Mouse (Mus musculus) erythroblast, embryonic 14.5 days (primary cell): ENCODE measurements around the gene Bcar3. TPM values are rescaled to one million over a fixed set of nuclear protein-coding genes. Genes with fewer than 3 reads are reported as not detected.

Experiments
- H3K27me3 ChIP-seq: 2 replicates; pipeline ENCODE4 v1.6.1; 2012; ENCODE audit warnings: inconsistent platforms; ENCODE audit not compliant: control insufficient read depth
- H3K36me3 ChIP-seq: 2 replicates; pipeline ENCODE4 v1.6.1; 2012; ENCODE audit warnings: mild to moderate bottlenecking, inconsistent platforms; ENCODE audit not compliant: control insufficient read depth
- H3K4me1 ChIP-seq: 2 replicates; pipeline ENCODE4 v1.6.1; 2012; ENCODE audit warnings: inconsistent platforms; ENCODE audit not compliant: control insufficient read depth
- H3K4me3 ChIP-seq: replicated peaks from 2 replicates; pipeline ENCODE3; 2012; ENCODE audit warnings: moderate library complexity, mild to moderate bottlenecking, inconsistent platforms
- H3K9me3 ChIP-seq: 2 replicates; pipeline ENCODE4 v1.6.1; 2012; ENCODE audit warnings: low read length, inconsistent platforms, mixed read lengths; ENCODE audit not compliant: control insufficient read depth
- GATA1 ChIP-seq: IDR thresholded peaks from 2 replicates; pipeline ENCODE4 v1.6.1; 2012; ENCODE audit warnings: low read length, inconsistent platforms, mixed read lengths
- TAL1 ChIP-seq: IDR thresholded peaks from 3 replicates; pipeline ENCODE4 v1.6.1; 2012; ENCODE audit warnings: low read length, inconsistent platforms, mixed read lengths
- polyA plus RNA-seq: library from polyadenylated mRNA; stranded (reverse); fragments of >175 nt; gene quantifications from 2 replicates; pipeline ENCODE4 v1.2.3, GENCODE M21; 2012

The Bcar3 gene
- polyA plus RNA-seq, 1 experiment: not detected

GRCm38 (mm10) chr3:122333493-122333892 is 39.6 kb downstream of the Bcar3 start:
- no peaks in the 10 kb centered on the region for H3K27me3 ChIP-seq
- no peaks in the 10 kb centered on the region for H3K4me1 ChIP-seq
- H3K36me3 ChIP-seq: no peaks in the 10 kb centered on the region
- no peak overlapping the region for H3K4me3 ChIP-seq
- no peak for TF ChIP-seq TAL1
- no peak for TF ChIP-seq GATA1
- H3K9me3 ChIP-seq: no peaks in the 10 kb centered on the region

- H3K9me3 ChIP-seq: no peaks in the 10 kb centered on the region
- H3K27me3 ChIP-seq: no peaks in the 10 kb centered on the region
- H3K4me1 ChIP-seq: no peaks in the 10 kb centered on the region
- H3K36me3 ChIP-seq: no peaks in the 10 kb centered on the region
- TF ChIP-seq TAL1 (no peak), GATA1 (no peak)
- no peak overlapping the region for H3K4me3 ChIP-seq
Measured at GRCm38 (mm10) chr3:122333902-122334301, 40.0 kb downstream of the Bcar3 start.

- H3K4me3 ChIP-seq: no peak overlapping the region
- H3K36me3 ChIP-seq: no peaks in the 10 kb centered on the region
- no peaks in the 10 kb centered on the region for H3K9me3 ChIP-seq
- no peaks in the 10 kb centered on the region for H3K4me1 ChIP-seq
- TF ChIP-seq TAL1 (no peak), GATA1 (no peak)
- no peaks in the 10 kb centered on the region for H3K27me3 ChIP-seq
Measured at GRCm38 (mm10) chr3:122334375-122334774, 40.4 kb downstream of the Bcar3 start.

- Histone ChIP-seq H3K36me3 (no peaks in the 10 kb centered on the region), H3K4me1 (no peaks in the 10 kb centered on the region), H3K27me3 (no peaks in the 10 kb centered on the region), H3K4me3 (no peak overlapping the region), H3K9me3 (no peaks in the 10 kb centered on the region)
- no peak for TF ChIP-seq GATA1
- no peak for TF ChIP-seq TAL1
Measured at GRCm38 (mm10) chr3:122336030-122336429, 42.1 kb downstream of the Bcar3 start.

GRCm38 (mm10) chr3:122337992-122338391 is 44.1 kb downstream of the Bcar3 start:
- no peaks in the 10 kb centered on the region for H3K4me1 ChIP-seq
- no peaks in the 10 kb centered on the region for H3K9me3 ChIP-seq
- no peaks in the 10 kb centered on the region for H3K36me3 ChIP-seq
- no peak overlapping the region for H3K4me3 ChIP-seq
- TF ChIP-seq GATA1 (no peak), TAL1 (no peak)
- no peaks in the 10 kb centered on the region for H3K27me3 ChIP-seq

- H3K9me3 ChIP-seq: no peaks in the 10 kb centered on the region
- no peaks in the 10 kb centered on the region for H3K36me3 ChIP-seq
- no peaks in the 10 kb centered on the region for H3K27me3 ChIP-seq
- H3K4me1 ChIP-seq: no peaks in the 10 kb centered on the region
- TF ChIP-seq GATA1 (no peak), TAL1 (no peak)
- no peak overlapping the region for H3K4me3 ChIP-seq
Measured at GRCm38 (mm10) chr3:122338897-122339296, 45.0 kb downstream of the Bcar3 start.

GRCm38 (mm10) chr3:122340135-122341068 is 46.5 kb downstream of the Bcar3 start:
- TF ChIP-seq GATA1: no peak
- TF ChIP-seq TAL1: no peak
- no peaks in the 10 kb centered on the region for H3K36me3 ChIP-seq
- H3K4me1 ChIP-seq: no peaks in the 10 kb centered on the region
- H3K9me3 ChIP-seq: no peaks in the 10 kb centered on the region
- no peak overlapping the region for H3K4me3 ChIP-seq
- no peaks in the 10 kb centered on the region for H3K27me3 ChIP-seq

- Histone ChIP-seq H3K4me1 (peaks cover 2% of the 10 kb centered on the region; the same call in 1 of the 2 replicates), H3K9me3 (no peaks in the 10 kb centered on the region), H3K27me3 (no peaks in the 10 kb centered on the region), H3K4me3 (no peak overlapping the region), H3K36me3 (no peaks in the 10 kb centered on the region)
- TF ChIP-seq GATA1 (no peak), TAL1 (no peak)
Measured at GRCm38 (mm10) chr3:122343437-122343853, 49.5 kb downstream of the Bcar3 start.

- TF ChIP-seq GATA1: no peak
- no peak for TF ChIP-seq TAL1
- H3K36me3 ChIP-seq: no peaks in the 10 kb centered on the region
- no peaks in the 10 kb centered on the region for H3K27me3 ChIP-seq
- no peak overlapping the region for H3K4me3 ChIP-seq
- H3K9me3 ChIP-seq: no peaks in the 10 kb centered on the region
- peaks cover 2% of the 10 kb centered on the region; the same call in 1 of the 2 replicates for H3K4me1 ChIP-seq
Measured at GRCm38 (mm10) chr3:122344350-122344749, 50.4 kb downstream of the Bcar3 start.
